Mouse (Mus musculus) cerebellum, adult 11 months (tissue): Measurements from ENCODE around the gene Ncf2.

Experiments
- DNase-seq: peaks from one replicate; pipeline ENCODE4 v3.0.0; 2022

The Ncf2 gene

GRCm38 (mm10) chr1:152835061-152835460 is 35.1 kb downstream of the Ncf2 start:
- DNase-seq, result no peak

GRCm38 (mm10) chr1:152838026-152838702 is 38.2 kb downstream of the Ncf2 start:
- DNase-seq, result no peak

GRCm38 (mm10) chr1:152838841-152839240 is 38.8 kb downstream of the Ncf2 start:
- DNase-seq, result no peak

GRCm38 (mm10) chr1:152840343-152840742 is 40.3 kb downstream of the Ncf2 start:
- DNase-seq, result no peak

GRCm38 (mm10) chr1:152841057-152841456 is 41.1 kb downstream of the Ncf2 start:
- DNase-seq, result no peak

GRCm38 (mm10) chr1:152844634-152845033 is 44.6 kb downstream of the Ncf2 start:
- DNase-seq, result no peak

- no peak for DNase-seq
Observed at GRCm38 (mm10) chr1:152845211-152845730, 45.3 kb downstream of the Ncf2 start.

GRCm38 (mm10) chr1:152846856-152847255 is 46.9 kb downstream of the Ncf2 start:
- DNase-seq, result no peak

- DNase-seq, result no peak
Observed at GRCm38 (mm10) chr1:152869901-152870300, 69.9 kb downstream of the Ncf2 start.

GRCm38 (mm10) chr1:152871031-152871430 is 71.0 kb downstream of the Ncf2 start:
- no peak for DNase-seq
